Mouse (Mus musculus) mouse embryonic stem cell (cell line): ENCODE data around the gene Igdcc3.

ENCODE experiments used
- in situ Hi-C, 2 experiments: fragments of 300-500 bp; cut with MboI; formaldehyde crosslinking; loops; 1 replicate in 1 of 2; 3 replicates in 1 of 2; pipeline ENCODE4 v1.14.3; 2019 to 2020; ENCODE audit warnings: low sequenced_read_pairs in 2 of 2, low pct_unique_long_range_greater_than_20kb in 1 of 2, mixed read lengths in 1 of 2; ENCODE audit not compliant: unreplicated experiment in 1 of 2

Gene Igdcc3

GRCm38 (mm10) chr9:65140936-65141305, at the start of gene Igdcc3:
TSS of gene Igdcc3 (plus strand) at chr9:65141189.
- in situ Hi-C loops: loop anchor here in 1 of 2 experiments (5.0 kb wide), 1 partner anchor 36 kb away; no protein-coding TSS in a partner anchor

- in situ Hi-C loops: no loop called here
Measured at GRCm38 (mm10) chr9:65094237-65094636, 46.8 kb upstream of the Igdcc3 start.

DNA sequence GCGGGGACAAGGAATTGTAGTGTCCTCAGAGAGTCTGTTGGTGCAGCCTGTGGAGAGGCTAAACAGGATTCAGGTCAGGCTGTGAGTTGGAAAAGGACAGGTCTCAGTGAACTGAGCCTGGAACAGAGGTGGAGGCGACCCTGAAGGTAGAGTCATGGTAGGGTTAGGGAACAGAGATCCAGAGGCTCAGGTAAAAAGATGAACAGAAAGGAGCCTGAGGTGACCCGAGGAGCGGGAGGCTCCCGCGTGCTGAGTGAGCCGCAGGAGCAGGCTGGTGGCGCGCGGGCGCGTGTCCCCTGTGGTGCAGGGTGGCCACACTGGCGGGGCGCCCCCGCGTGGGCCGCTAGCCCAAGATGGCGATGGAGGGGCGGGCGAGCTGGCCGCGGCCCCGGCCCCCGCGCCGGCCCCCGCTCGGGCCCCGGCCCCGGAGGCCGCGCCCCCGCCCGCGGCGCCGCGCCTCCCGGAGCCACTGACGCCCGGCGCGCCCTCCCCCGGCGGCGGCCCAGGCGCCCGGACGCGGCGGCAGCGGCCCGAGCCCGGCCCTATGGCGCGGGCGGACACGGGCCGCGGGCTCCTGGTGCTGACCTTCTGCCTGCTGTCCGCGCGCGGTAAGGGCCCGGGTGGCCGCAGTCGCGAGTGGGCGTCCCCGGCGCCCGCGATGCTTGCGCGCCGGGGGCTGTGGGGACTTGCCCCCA, 39.9 kb upstream of the Igdcc3 start, which contains the start of gene Igdcc4:
Gene Igdcc4, plus strand, starts transcription at position 496 of the 695 bp plus-strand sequence.
- in situ Hi-C loops: no loop called here

DNA sequence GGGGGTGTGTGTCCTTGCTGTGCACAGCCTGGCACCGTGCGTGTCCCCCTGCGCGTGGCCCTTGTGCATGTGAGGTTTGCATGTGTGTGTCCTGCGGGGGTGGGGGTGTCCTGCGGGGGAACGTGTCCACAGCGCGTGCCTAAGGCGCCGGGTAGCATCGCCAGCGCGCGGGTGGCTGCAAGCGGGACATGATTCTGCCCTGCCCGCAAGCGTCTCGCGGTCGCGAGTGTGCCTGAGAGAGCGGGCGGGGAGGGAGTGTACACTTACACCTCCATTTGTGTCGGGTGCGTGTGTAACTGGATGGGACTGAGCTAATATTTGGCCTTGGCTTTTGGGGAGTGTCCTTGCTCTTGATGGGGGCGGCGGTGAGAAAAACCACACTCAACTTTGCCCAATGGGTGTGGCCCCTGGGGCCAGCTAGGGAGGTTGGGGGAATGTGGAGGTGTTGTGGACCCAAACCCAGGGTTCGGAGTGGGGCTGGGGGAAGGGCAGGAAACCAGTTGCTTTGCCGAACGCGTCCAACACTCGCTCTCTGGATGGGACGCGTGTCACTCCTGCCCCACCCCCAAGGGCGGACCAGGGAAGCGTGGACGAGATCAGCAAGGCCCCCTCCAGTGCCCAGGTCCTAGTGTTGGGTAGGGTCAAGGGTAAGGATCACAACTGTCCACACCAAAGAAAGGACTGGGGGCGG, 39.2 kb upstream of the Igdcc3 start:
- in situ Hi-C loops: no loop called here

GRCm38 (mm10) chr9:65102377-65103172, 38.4 kb upstream of the Igdcc3 start:
- in situ Hi-C loops: no loop called here

- in situ Hi-C loops: no loop called here
Measured at GRCm38 (mm10) chr9:65103173-65103752, 37.7 kb upstream of the Igdcc3 start.

DNA sequence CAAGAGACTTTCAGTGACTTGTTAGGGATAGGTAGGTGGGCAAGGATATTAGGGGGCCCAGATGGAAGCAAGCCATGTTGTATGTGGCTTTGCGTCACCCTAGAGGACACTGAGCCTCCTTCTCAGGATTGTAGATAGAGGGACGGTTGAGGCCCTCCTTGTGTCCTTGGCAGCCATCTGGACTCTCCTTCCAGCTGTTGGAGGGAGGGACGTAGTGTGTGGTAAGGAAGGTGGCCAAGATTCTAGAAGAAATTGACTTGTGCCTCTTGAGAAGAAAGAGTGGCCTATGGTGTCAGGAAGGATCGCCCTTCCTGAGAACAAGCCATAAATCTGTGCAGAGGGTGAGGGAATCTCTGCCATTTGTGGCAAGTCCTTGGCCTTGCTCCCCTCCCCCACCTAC, 34.2 kb upstream of the Igdcc3 start:
- in situ Hi-C loops: no loop called here

GRCm38 (mm10) chr9:65107893-65108292, 33.1 kb upstream of the Igdcc3 start:
- in situ Hi-C loops: no loop called here

DNA sequence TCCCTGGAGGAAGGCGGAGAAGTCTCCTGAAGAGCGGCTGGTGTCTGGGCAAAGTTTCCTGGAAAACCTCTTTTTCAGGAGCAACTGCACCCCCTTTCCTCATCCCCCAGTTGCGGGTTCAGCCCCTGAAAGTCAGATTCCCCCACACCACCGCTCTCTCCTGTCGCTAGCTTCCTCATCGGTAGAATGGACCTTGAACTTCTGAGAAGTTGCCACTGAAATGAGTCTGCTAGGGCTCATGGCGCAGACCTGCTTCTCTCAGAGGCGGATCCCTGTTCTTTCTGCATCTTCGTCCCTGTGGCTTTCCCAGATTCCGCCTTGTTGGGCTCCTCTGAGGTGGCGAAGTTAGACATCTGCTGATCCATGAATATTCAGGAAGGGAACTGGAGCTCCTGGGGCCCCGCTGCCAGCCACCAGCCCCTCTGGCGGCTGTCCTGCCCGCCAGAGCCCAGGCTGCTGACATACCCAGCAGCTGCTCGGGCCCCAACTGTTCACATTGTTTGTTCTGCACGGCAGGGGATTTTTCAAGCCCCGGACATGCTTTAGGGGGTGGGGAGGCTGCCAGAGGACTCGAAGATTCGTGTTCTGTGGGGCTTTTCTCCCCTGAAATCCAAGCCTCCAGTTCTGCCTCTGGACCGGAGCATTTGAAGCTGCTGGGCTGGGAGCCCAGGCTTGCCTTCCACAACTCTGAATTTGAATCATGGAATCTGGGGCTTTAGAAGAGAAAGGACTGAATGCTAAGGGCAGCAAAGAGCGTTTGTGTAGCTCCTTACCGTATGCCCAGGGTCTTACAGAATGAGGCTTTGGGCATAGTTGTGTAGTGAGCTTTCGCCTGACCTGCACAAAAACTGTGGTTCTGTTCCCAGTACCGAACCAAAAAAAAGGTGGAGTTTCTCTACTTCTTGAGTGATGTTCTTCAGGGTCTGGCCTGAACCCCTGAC, 31.6 kb upstream of the Igdcc3 start:
- in situ Hi-C loops: no loop called here

DNA sequence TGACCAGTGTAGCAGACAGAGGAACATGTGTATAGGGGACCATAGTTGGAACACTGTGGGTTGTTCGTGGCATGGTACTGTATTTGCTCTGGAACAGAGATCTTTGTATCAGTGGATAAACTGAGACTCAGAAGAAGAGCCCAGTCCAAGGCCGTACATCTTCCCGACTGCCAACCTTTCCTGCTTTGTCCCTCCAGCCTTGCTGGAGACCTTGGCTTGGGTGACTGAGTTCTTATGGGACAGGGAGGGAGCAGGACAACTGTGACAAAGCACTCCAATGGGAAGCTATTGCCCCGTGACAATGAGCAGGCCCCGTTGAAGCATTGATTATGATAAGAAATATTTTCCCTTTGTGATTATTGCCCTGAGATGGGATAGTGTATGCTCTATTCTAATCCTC, 29.3 kb upstream of the Igdcc3 start:
- in situ Hi-C loops: no loop called here

- in situ Hi-C loops: no loop called here
Measured at GRCm38 (mm10) chr9:65113694-65114093, 27.3 kb upstream of the Igdcc3 start.

DNA sequence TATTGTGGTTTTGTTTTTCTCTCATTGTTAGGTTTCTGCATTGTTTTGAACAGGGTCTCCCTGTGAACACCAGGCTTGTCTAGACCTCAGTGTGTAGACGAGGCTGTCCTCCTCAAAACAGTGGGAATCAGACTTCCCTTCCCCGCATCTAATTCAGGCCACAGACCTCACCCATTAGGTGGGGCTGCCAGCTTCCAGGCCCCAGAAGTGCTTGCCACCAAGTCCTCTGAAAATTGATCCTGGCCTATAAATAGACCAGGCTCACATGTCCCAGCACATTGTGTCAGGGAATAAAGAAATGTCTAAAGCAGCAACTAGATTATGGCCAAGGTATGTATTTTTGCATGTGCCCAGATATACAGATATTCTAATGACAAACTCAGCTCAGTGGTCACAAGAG, 25.1 kb upstream of the Igdcc3 start:
- in situ Hi-C loops: no loop called here

GRCm38 (mm10) chr9:65117516-65117915, 23.5 kb upstream of the Igdcc3 start:
- in situ Hi-C loops: no loop called here

GRCm38 (mm10) chr9:65120935-65121334, 20.1 kb upstream of the Igdcc3 start:
- in situ Hi-C loops: no loop called here

DNA sequence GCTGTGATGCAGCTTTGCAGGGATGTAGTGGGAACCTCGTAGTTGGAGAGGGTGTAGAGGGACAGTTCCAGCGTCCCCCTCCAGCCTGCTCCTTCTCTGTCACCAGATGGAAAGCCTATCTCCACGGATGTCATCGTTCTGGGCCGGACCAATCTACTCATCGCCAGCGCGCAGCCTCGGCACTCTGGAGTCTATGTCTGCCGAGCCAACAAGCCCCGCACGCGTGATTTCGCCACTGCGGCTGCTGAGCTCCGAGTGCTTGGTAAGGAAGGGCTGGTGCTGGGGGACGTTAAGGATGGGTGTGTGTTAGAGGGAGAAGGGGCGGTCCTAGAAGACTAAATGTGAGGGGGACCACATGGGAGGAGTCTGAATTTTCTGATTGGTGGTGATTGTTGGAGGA, 18.4 kb upstream of the Igdcc3 start:
- in situ Hi-C loops: no loop called here

DNA sequence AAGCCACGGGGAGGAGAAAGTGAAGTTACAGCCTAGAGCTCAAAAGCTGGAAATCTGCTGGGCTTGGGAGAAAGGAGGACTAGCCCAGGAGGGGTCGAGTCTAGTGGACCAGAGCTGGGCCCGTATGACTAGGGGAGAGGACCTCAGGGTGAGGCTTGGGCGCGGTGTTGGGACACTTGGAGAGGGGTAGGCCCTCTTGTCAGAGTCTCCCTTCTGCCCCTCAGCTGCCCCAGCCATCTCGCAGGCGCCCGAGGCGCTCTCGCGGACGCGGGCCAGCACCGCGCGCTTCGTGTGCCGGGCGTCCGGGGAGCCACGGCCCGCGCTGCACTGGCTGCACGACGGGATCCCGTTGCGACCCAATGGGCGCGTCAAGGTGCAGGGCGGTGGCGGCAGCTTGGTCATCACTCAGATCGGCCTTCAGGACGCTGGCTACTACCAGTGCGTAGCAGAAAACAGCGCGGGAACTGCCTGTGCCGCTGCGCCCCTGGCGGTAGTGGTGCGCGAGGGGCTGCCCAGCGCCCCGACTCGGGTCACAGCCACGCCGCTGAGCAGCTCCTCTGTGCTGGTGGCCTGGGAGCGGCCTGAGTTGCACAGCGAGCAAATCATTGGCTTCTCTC, 17.3 kb upstream of the Igdcc3 start:
- in situ Hi-C loops: no loop called here

DNA sequence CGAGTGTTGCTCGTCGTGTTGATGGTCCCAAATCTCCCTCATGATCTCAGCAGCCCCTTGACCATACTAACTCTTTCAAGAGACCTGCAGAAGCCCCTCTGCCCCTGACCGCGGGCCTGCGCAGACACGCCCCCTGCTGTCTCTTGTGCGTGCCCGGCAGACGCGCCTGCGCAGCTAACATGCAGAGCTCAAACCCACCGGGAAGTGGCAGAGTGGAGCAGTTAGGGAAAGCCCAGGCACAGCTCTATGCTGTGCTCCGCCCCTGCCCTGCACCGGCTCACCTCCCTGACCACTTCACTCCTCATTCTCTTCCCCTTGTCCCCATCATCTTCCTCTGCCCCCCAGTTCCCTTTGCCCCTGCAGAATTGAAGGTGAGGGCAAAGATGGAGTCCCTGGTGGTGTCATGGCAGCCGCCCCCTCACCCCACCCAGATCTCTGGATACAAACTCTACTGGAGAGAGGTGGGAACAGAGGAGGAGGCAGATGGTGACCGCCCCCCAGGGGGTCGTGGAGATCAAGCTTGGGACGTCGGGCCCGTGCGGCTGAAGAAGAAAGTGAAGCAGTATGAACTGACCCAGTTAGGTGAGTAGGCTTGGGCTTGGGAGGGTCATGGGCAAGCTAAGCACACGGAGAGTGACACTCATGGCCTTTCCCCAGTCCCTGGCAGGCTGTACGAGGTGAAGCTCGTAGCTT, 12.7 kb upstream of the Igdcc3 start:
- in situ Hi-C loops: loop anchor here (5.0 kb wide), 2 partner anchors 34 to 49 kb away; no protein-coding TSS in a partner anchor
